ENCODE assay signal across 19 mouse cellular contexts in genomic region chr8:109760221-109760620, GRCm38 (mm10). TPM values are rescaled to one million over a fixed set of nuclear protein-coding genes. Genes with fewer than 3 reads are reported as not detected.
DNase-seq lines count a peak whose midpoint lies in the region; ATAC-seq and TF ChIP-seq lines count a peak whose summit lies in the region.
"Had no signal": no experiment of that assay in that cellular context is flagged by ENCODE, and none has a peak within 500 bp of the region (broad histone marks: within the 10 kb centered on the region; RNA-seq: fewer than 3 reads in every experiment).

No protein-coding gene starts in this region.

- H3K4me2 ChIP-seq in liver, postnatal 0 days (ENCODE audit: low read depth, low read length): no peak overlapping the region
- H3K4me2 ChIP-seq in liver, embryonic 12.5 days: no peak overlapping the region
- H3K4me2 ChIP-seq in forebrain, embryonic 15.5 days (replicated peaks): no peak overlapping the region
- H3K4me2 ChIP-seq: heart, embryonic 13.5 days; limb, embryonic 13.5 days; midbrain, embryonic 12.5 days had no signal

- WGBS in liver, postnatal 0 days (ENCODE audit: insufficient replicate concordance): 33% methylated on average over 1 of the region's 1 CpGs
- 27% methylated on average over 1 of the region's 1 CpGs for WGBS in liver, embryonic 12.5 days (ENCODE audit: insufficient replicate concordance)
- whole genome bisulfite sequencing in forebrain, embryonic 15.5 days: 50% methylated on average over 1 of the region's 1 CpGs

- H3K27ac ChIP-seq in liver, postnatal 0 days (ENCODE audit: low read depth): 0 out of 2 replicates have a peak overlapping the region, but pooled peaks have one; percentile 24
- H3K27ac ChIP-seq in liver, embryonic 12.5 days: no peak overlapping the region
- no peak overlapping the region for H3K27ac ChIP-seq in forebrain, embryonic 15.5 days (replicated peaks)
- H3K27ac ChIP-seq: heart, embryonic 13.5 days; left cerebral cortex, adult 2 months; limb, embryonic 13.5 days; midbrain, embryonic 12.5 days; stomach, postnatal 0 days had no signal

- no peaks in the 10 kb centered on the region for H3K4me1 ChIP-seq in liver, postnatal 0 days (ENCODE audit: insufficient read depth)
- no peaks in the 10 kb centered on the region for H3K4me1 ChIP-seq in liver, embryonic 12.5 days
- no peaks in the 10 kb centered on the region for H3K4me1 ChIP-seq in forebrain, embryonic 15.5 days
- H3K4me1 ChIP-seq: heart, embryonic 13.5 days; limb, embryonic 13.5 days; midbrain, embryonic 12.5 days had no signal

- H3K9ac ChIP-seq in liver, postnatal 0 days (replicated peaks): no peak overlapping the region
- H3K9ac ChIP-seq in liver, embryonic 12.5 days: no peak overlapping the region
- H3K9ac ChIP-seq in forebrain, embryonic 15.5 days (replicated peaks): no peak overlapping the region
- H3K9ac ChIP-seq: heart, embryonic 13.5 days; limb, embryonic 13.5 days; midbrain, embryonic 12.5 days had no signal

- no peak for TF ChIP-seq CTCF in liver, postnatal 0 days (IDR thresholded peaks at IDR 0.05; ENCODE audit: low read depth)

- peaks cover 8% of the 10 kb centered on the region; the same call in 1 of the 2 replicates for H3K9me3 ChIP-seq in liver, postnatal 0 days (ENCODE audit: low read length)
- H3K9me3 ChIP-seq in liver, embryonic 12.5 days (replicated peaks): peaks cover 17% of the 10 kb centered on the region
- 0 out of 2 replicates have a peak, but pooled peaks cover 3% of the 10 kb centered on the region for H3K9me3 ChIP-seq in forebrain, embryonic 15.5 days

- H3K4me3 ChIP-seq in liver, postnatal 0 days (ENCODE audit: low read depth, low read length): no peak overlapping the region
- H3K4me3 ChIP-seq in liver, embryonic 12.5 days: no peak overlapping the region
- no peak overlapping the region for H3K4me3 ChIP-seq in forebrain, embryonic 15.5 days
- H3K4me3 ChIP-seq: heart, embryonic 13.5 days; left cerebral cortex, adult 2 months; limb, embryonic 13.5 days; midbrain, embryonic 12.5 days; myocyte had no signal

- no peaks in the 10 kb centered on the region for H3K27me3 ChIP-seq in liver, postnatal 0 days (ENCODE audit: insufficient read depth, low read length)
- no peaks in the 10 kb centered on the region for H3K27me3 ChIP-seq in liver, embryonic 12.5 days (replicated peaks)
- no peaks in the 10 kb centered on the region for H3K27me3 ChIP-seq in forebrain, embryonic 15.5 days
- H3K27me3 ChIP-seq: heart, embryonic 13.5 days; limb, embryonic 13.5 days; midbrain, embryonic 12.5 days had no signal

- no peaks in the 10 kb centered on the region for H3K36me3 ChIP-seq in liver, postnatal 0 days (replicated peaks; ENCODE audit: insufficient read depth, low read length)
- no peaks in the 10 kb centered on the region for H3K36me3 ChIP-seq in liver, embryonic 12.5 days
- no peaks in the 10 kb centered on the region for H3K36me3 ChIP-seq in forebrain, embryonic 15.5 days
- H3K36me3 ChIP-seq: heart, embryonic 13.5 days; limb, embryonic 13.5 days; midbrain, embryonic 12.5 days had no signal

- peak; percentile 88 for DNase-seq in heart, adult 11 months
- DNase-seq in heart, adult 8-10 months (ENCODE audit: low spot score): no peak
- DNase-seq in liver, postnatal 0 days: peak; percentile 68
- DNase-seq in adipocyte (ENCODE audit: low spot score): peak; percentile 92
- DNase-seq in kidney, postnatal 14 days: peak; percentile 50
- no peak for DNase-seq in right cerebral cortex, postnatal 14 days
- DNase-seq: B cell, adult 2 months; cerebellum, adult 11-12 months; cerebellum, postnatal 36 days; gastrocnemius, postnatal 25 days; thymus, postnatal 14 days had no signal

- peak; percentile 96 for ATAC-seq in liver, postnatal 0 days
- ATAC-seq in liver, embryonic 12.5 days: no peak
- ATAC-seq in forebrain, embryonic 15.5 days (replicated peaks): no peak

- no peak for TF ChIP-seq EP300 in liver, postnatal 0 days (IDR thresholded peaks at IDR 0.05; ENCODE audit: low read depth)

RNA-seq across cellular contexts. Expression of gene Ap1g1, which starts 18.1 kb away (rescaled TPM):
- total RNA-seq in heart, adult 8-10 months (2022): 10 to 100 TPM; 30.2 to 37.5 (median 35.7) TPM
- polyA plus RNA-seq in liver, postnatal 0 days (2015; fragmentation: Nextera tagmentation; extraction: Ambion mirVana): 13.3 and 14.0 TPM in 2 replicates
- polyA plus RNA-seq in liver, embryonic 12.5 days (2016; fragmentation: Nextera tagmentation; extraction: Ambion mirVana): 25.8 and 25.9 TPM in 2 replicates
- 50.4 and 51.8 TPM in 2 replicates for polyA plus RNA-seq in forebrain, embryonic 15.5 days (2015; fragmentation: Nextera tagmentation; extraction: Ambion mirVana)

RNA-seq across cellular contexts. Expression of gene Atxn1l, which starts 22.7 kb away (rescaled TPM):
- total RNA-seq in heart, adult 8-10 months (2022): 10 to 100 TPM; 17.9 to 21.0 (median 20.1) TPM
- polyA plus RNA-seq in liver, postnatal 0 days (2015; fragmentation: Nextera tagmentation; extraction: Ambion mirVana): 1.7 and 1.8 TPM in 2 replicates
- 3.9 and 4.6 TPM in 2 replicates for polyA plus RNA-seq in liver, embryonic 12.5 days (2016; fragmentation: Nextera tagmentation; extraction: Ambion mirVana)
- 4.3 and 4.6 TPM in 2 replicates for polyA plus RNA-seq in forebrain, embryonic 15.5 days (2015; fragmentation: Nextera tagmentation; extraction: Ambion mirVana)

RNA-seq across cellular contexts. Expression of gene Zfp821, which starts 54.9 kb away (rescaled TPM):
- total RNA-seq in heart, adult 8-10 months (2022): 1 to 10 TPM; 4.8 to 7.4 (median 6.3) TPM
- 3.1 and 3.7 TPM in 2 replicates for polyA plus RNA-seq in liver, postnatal 0 days (2015; fragmentation: Nextera tagmentation; extraction: Ambion mirVana)
- 9.9 and 11.4 TPM in 2 replicates for polyA plus RNA-seq in liver, embryonic 12.5 days (2016; fragmentation: Nextera tagmentation; extraction: Ambion mirVana)
- polyA plus RNA-seq in forebrain, embryonic 15.5 days (2015; fragmentation: Nextera tagmentation; extraction: Ambion mirVana): 85.6 and 94.3 TPM in 2 replicates

Comparison
In these comparisons a context has a peak if more than half of its experiments do, and no peak if none do; other contexts are left out.
1. DNase-seq: peak in heart, adult 11 months (single experiment), liver, postnatal 0 days (single experiment), adipocyte (single experiment) and kidney, postnatal 14 days (single experiment); none in heart, adult 8-10 months (single experiment) and right cerebral cortex, postnatal 14 days (single experiment).